Mouse (Mus musculus): ENCODE data around the gene Slc38a11. TPM values are rescaled to one million over a fixed set of nuclear protein-coding genes. Genes with fewer than 3 reads are reported as not detected.

Gene Slc38a11
- polyA plus RNA-seq, 1 experiment from 2014 or later = 1.0 TPM

- Histone ChIP-seq H3K27ac (no peak overlapping the region), H3K4me2 (replicated peaks) (no peak overlapping the region), H3K4me1 (replicated peaks) (0 out of 2 replicates have a peak, but pooled peaks cover 4% of the 10 kb centered on the region), H3K9ac (no peak overlapping the region), H3K9me3 (no peaks in the 10 kb centered on the region), H3K27me3 (replicated peaks) (no peaks in the 10 kb centered on the region), H3K4me3 (replicated peaks) (no peak overlapping the region), H3K36me3 (no peaks in the 10 kb centered on the region)
- no peak for ATAC-seq
- 90% methylated on average over 9 of the region's 9 CpGs for WGBS
These were observed 2.9 kb downstream of the Slc38a11 start for GRCm38 (mm10) chr2:65360736-65361475.

GRCm38 (mm10) chr2:65347367-65347766 is 16.5 kb downstream of the Slc38a11 start:
- no peaks in the 10 kb centered on the region for H3K27me3 ChIP-seq (replicated peaks)
- H3K9ac ChIP-seq = no peak overlapping the region
- no peak overlapping the region for H3K4me2 ChIP-seq (replicated peaks)
- H3K4me1 ChIP-seq (replicated peaks) = no peaks in the 10 kb centered on the region
- no peaks in the 10 kb centered on the region for H3K36me3 ChIP-seq
- no peaks in the 10 kb centered on the region for H3K9me3 ChIP-seq
- no peak for ATAC-seq
- WGBS = 34% methylated on average over 4 of the region's 4 CpGs
- no peak overlapping the region for H3K4me3 ChIP-seq (replicated peaks)
- H3K27ac ChIP-seq = no peak overlapping the region

- Histone ChIP-seq H3K9ac (no peak overlapping the region), H3K9me3 (no peaks in the 10 kb centered on the region), H3K36me3 (no peaks in the 10 kb centered on the region), H3K4me1 (replicated peaks) (no peaks in the 10 kb centered on the region), H3K4me2 (replicated peaks) (no peak overlapping the region), H3K27me3 (replicated peaks) (no peaks in the 10 kb centered on the region), H3K4me3 (replicated peaks) (no peak overlapping the region), H3K27ac (no peak overlapping the region)
- ATAC-seq = no peak
- WGBS = 56% methylated on average over 1 of the region's 1 CpGs
These were observed 16.9 kb downstream of the Slc38a11 start for GRCm38 (mm10) chr2:65346915-65347314.

- ATAC-seq = peak; percentile 65; the same call in 1 of the 2 replicates
- H3K4me2 ChIP-seq (replicated peaks) = no peak overlapping the region
- H3K4me1 ChIP-seq (replicated peaks) = no peaks in the 10 kb centered on the region
- H3K27ac ChIP-seq = no peak overlapping the region
- H3K9me3 ChIP-seq = no peaks in the 10 kb centered on the region
- no peaks in the 10 kb centered on the region for H3K36me3 ChIP-seq
- H3K4me3 ChIP-seq (replicated peaks) = no peak overlapping the region
- WGBS = 61% methylated on average over 5 of the region's 5 CpGs
- H3K27me3 ChIP-seq (replicated peaks) = no peaks in the 10 kb centered on the region
- no peak overlapping the region for H3K9ac ChIP-seq
These were observed 17.8 kb downstream of the Slc38a11 start for GRCm38 (mm10) chr2:65346037-65346436.

- WGBS = 45% methylated on average over 10 of the region's 10 CpGs
- Histone ChIP-seq H3K27me3 (replicated peaks) (no peaks in the 10 kb centered on the region), H3K4me1 (replicated peaks) (no peaks in the 10 kb centered on the region), H3K27ac (no peak overlapping the region), H3K36me3 (no peaks in the 10 kb centered on the region), H3K4me2 (replicated peaks) (no peak overlapping the region), H3K9me3 (no peaks in the 10 kb centered on the region), H3K4me3 (replicated peaks) (no peak overlapping the region), H3K9ac (no peak overlapping the region)
- no peak for ATAC-seq
These were observed 21.8 kb downstream of the Slc38a11 start for GRCm38 (mm10) chr2:65342057-65342456.

GRCm38 (mm10) chr2:65340839-65341238 is 23.0 kb downstream of the Slc38a11 start:
- Histone ChIP-seq H3K27me3 (replicated peaks) (no peaks in the 10 kb centered on the region), H3K36me3 (no peaks in the 10 kb centered on the region), H3K9me3 (no peaks in the 10 kb centered on the region), H3K4me2 (replicated peaks) (no peak overlapping the region), H3K9ac (no peak overlapping the region), H3K4me1 (replicated peaks) (no peaks in the 10 kb centered on the region), H3K4me3 (replicated peaks) (no peak overlapping the region), H3K27ac (no peak overlapping the region)
- ATAC-seq = no peak
- 80% methylated on average over 3 of the region's 3 CpGs for WGBS

GRCm38 (mm10) chr2:65337378-65338140 is 26.3 kb downstream of the Slc38a11 start:
- no peaks in the 10 kb centered on the region for H3K4me1 ChIP-seq (replicated peaks)
- peak; percentile 87 for ATAC-seq
- no peak overlapping the region for H3K9ac ChIP-seq
- H3K4me3 ChIP-seq (replicated peaks) = no peak overlapping the region
- H3K27ac ChIP-seq = no peak overlapping the region
- no peaks in the 10 kb centered on the region for H3K9me3 ChIP-seq
- no peak overlapping the region for H3K4me2 ChIP-seq (replicated peaks)
- H3K27me3 ChIP-seq (replicated peaks) = no peaks in the 10 kb centered on the region
- WGBS = 18% methylated on average over 14 of the region's 14 CpGs
- no peaks in the 10 kb centered on the region for H3K36me3 ChIP-seq

GRCm38 (mm10) chr2:65336608-65337007 is 27.2 kb downstream of the Slc38a11 start:
- no peak for ATAC-seq
- 82% methylated on average over 3 of the region's 3 CpGs for WGBS
- no peak overlapping the region for H3K9ac ChIP-seq

GRCm38 (mm10) chr2:65334091-65334490 is 29.7 kb downstream of the Slc38a11 start:
- Histone ChIP-seq H3K4me2 (replicated peaks) (no peak overlapping the region), H3K9ac (no peak overlapping the region), H3K27me3 (replicated peaks) (no peaks in the 10 kb centered on the region), H3K27ac (no peak overlapping the region), H3K36me3 (no peaks in the 10 kb centered on the region), H3K4me3 (replicated peaks) (no peak overlapping the region), H3K9me3 (no peaks in the 10 kb centered on the region), H3K4me1 (replicated peaks) (no peaks in the 10 kb centered on the region)
- no peak for ATAC-seq
- 57% methylated on average over 9 of the region's 9 CpGs for WGBS

More at GRCm38 (mm10) chr2:65336608-65337007, 27.2 kb downstream of the Slc38a11 start:
- H3K4me3 ChIP-seq (replicated peaks) = no peak overlapping the region
- no peaks in the 10 kb centered on the region for H3K9me3 ChIP-seq
- H3K4me1 ChIP-seq (replicated peaks) = no peaks in the 10 kb centered on the region
- H3K27me3 ChIP-seq (replicated peaks) = no peaks in the 10 kb centered on the region
- no peak overlapping the region for H3K4me2 ChIP-seq (replicated peaks)
- H3K36me3 ChIP-seq = no peaks in the 10 kb centered on the region
- no peak overlapping the region for H3K27ac ChIP-seq

GRCm38 (mm10) chr2:65331321-65331720 is 32.5 kb downstream of the Slc38a11 start:
- no peaks in the 10 kb centered on the region for H3K4me1 ChIP-seq (replicated peaks)
- H3K4me2 ChIP-seq (replicated peaks) = no peak overlapping the region
- no peak overlapping the region for H3K27ac ChIP-seq
- no peak overlapping the region for H3K9ac ChIP-seq
- H3K27me3 ChIP-seq (replicated peaks) = no peaks in the 10 kb centered on the region
- 60% methylated on average over 2 of the region's 2 CpGs for WGBS
- peak; percentile 57; the same call in 1 of the 2 replicates for ATAC-seq
- H3K36me3 ChIP-seq = no peaks in the 10 kb centered on the region
- H3K4me3 ChIP-seq (replicated peaks) = no peak overlapping the region
- H3K9me3 ChIP-seq = no peaks in the 10 kb centered on the region

GRCm38 (mm10) chr2:65321998-65322754 is 41.7 kb downstream of the Slc38a11 start:
- H3K27ac ChIP-seq = no peak overlapping the region
- H3K9ac ChIP-seq = no peak overlapping the region
- no peak overlapping the region for H3K4me2 ChIP-seq (replicated peaks)
- H3K4me3 ChIP-seq (replicated peaks) = no peak overlapping the region
- H3K36me3 ChIP-seq = no peaks in the 10 kb centered on the region
- no peaks in the 10 kb centered on the region for H3K4me1 ChIP-seq (replicated peaks)
- no peaks in the 10 kb centered on the region for H3K27me3 ChIP-seq (replicated peaks)
- ATAC-seq = peak; percentile 10; the same call in 1 of the 2 replicates
- 78% methylated on average over 6 of the region's 6 CpGs for WGBS
- no peaks in the 10 kb centered on the region for H3K9me3 ChIP-seq

GRCm38 (mm10) chr2:65320975-65321374 is 42.9 kb downstream of the Slc38a11 start:
- ATAC-seq = peak; percentile 82
- H3K4me3 ChIP-seq (replicated peaks) = no peak overlapping the region
- 35% methylated on average over 2 of the region's 2 CpGs for WGBS

More at GRCm38 (mm10) chr2:65320975-65321374, 42.9 kb downstream of the Slc38a11 start:
- Histone ChIP-seq H3K9me3 (no peaks in the 10 kb centered on the region), H3K27ac (no peak overlapping the region), H3K27me3 (replicated peaks) (no peaks in the 10 kb centered on the region), H3K9ac (no peak overlapping the region), H3K4me2 (replicated peaks) (no peak overlapping the region), H3K4me1 (replicated peaks) (no peaks in the 10 kb centered on the region), H3K36me3 (no peaks in the 10 kb centered on the region)

Data from intestine, embryonic 15.5 days (tissue).